Mouse (Mus musculus): ENCODE results near the gene Slc6a20a.
"Not testable (repeated sequence)": the region's sequence is repeated elsewhere in the genome, so short reads cannot be mapped to it uniquely, and the experiment has no call there.

The Slc6a20a gene

GRCm38 (mm10) chr9:123678327-123679105, at the start of gene Slc6a20a, which contains the start of gene Ccr9:
Slc6a20a (minus strand) TSS chr9:123678885.
Ccr9 (plus strand) TSS chr9:123678439.
- DNase-seq, result peak; percentile 6

- no peak for DNase-seq
These were observed 44.2 kb upstream of the Slc6a20a start for GRCm38 (mm10) chr9:123722737-123723493.

- peak; percentile 98 for DNase-seq
These were observed 38.7 kb upstream of the Slc6a20a start, which contains the start of gene Lztfl1 for GRCm38 (mm10) chr9:123717186-123718008. Lztfl1 (minus strand) TSS chr9:123717697.

GRCm38 (mm10) chr9:123716301-123716700, 37.6 kb upstream of the Slc6a20a start:
- no peak for DNase-seq

DNA sequence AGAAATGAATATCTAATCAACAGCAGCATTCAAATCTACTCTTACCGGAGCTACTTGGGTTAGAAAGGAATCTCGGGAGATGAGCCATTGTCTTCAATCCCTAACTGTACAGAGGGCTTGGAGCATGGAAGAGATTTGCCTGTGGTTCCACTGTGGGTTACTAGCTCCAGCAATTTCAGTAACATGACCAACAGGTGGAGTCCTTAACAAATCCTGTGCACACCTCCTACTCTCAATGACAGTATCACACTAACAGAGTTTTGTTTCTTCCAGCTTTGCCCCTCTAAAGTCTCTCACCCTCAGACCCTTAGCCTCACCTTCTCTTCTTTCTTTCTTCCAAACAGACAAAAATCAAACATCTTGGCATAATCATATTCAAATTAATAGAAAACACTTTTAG, 34.4 kb upstream of the Slc6a20a start:
- DNase-seq, result no peak

DNA sequence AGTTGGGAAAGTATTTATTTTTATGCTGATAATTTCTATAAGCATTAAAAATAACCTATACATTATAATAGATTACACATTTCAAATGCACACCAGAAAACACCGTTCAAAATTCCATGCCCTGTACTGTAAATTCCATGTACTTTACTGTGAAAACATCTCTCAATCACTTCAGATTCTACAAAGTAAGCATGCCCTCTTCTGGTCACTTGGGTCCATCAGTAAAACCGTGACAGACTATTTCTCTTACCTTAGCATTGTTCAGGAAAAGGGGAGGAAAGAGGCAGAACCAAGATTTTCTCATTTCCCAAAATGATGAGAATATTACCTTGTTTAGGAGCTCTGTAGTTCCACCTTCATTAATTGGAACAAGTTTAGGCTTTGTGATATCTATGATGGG, 30.5 kb upstream of the Slc6a20a start:
- no peak for DNase-seq

DNA sequence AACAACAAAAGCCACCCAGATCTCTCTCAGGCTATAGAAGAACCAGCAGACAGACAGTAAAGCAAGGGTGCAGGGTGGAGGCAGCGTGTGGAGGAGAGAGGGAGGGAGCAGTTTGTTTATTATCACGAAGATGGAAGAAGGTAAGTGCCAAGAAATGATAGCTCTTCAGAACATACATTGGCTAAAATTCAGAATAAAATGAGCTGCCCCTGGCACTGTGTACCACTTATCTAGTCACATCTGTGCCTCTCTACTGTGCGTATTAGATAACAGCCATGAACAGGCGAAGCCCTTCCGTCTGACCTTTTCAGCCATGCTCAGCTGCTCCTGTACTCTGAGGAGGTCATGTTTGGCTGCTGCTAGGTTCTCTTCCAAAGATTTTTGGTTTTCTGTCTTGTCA, 23.1 kb upstream of the Slc6a20a start:
- DNase-seq, result no peak

DNA sequence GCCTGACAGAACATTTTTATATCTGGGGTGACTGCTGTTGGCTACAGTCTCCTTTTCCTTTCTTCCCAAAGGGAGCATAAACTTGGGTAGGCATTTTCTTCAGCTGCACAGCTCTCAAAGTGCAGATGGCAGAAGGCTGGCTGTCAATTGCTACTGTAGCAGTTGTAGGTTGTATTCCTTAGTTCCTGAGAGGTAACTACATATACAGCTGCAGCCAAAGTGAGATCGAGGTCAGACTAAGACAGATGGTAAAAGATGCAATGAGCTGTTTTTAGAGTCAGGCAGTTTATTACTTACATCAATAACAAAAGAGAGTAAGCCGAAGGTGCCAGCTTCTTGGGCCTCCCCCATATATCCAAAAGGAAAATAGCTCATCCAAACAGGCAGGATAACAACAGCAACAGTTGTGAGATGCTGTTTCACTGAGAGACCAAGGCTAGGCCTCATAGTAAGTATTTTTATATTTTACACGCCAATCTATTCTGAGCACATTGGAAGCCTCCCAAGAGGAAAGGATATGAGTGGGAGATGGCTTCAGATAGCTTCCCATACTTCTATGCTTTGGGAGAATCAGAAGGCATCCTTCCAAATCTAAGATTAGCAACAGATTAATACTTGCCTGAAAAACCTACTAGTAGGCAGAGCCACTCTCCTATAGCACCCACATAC, 17.1 kb upstream of the Slc6a20a start:
- no peak for DNase-seq

GRCm38 (mm10) chr9:123688227-123688626, 9.5 kb upstream of the Slc6a20a start:
- no peak for DNase-seq

GRCm38 (mm10) chr9:123686206-123686605, 7.5 kb upstream of the Slc6a20a start:
- no peak for DNase-seq

DNA sequence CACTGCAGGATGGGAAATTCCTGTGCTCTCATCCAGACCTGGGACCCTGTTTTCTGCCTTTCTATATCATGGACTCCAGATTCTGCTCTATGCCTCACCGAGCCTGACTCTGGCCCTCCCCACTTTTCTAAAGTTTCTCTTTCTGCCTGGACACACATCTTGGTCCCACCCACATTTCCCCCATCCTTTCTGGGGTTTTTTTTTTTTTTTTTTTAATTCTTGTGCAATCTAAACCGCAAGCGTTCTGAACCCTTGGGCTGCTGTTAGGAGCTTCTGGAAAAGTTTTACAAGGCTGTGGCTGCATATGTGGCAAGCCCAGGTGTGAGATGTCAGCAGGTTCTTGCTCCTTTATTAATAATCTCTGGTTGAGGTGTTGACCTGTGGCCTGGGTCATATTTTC, 5.0 kb upstream of the Slc6a20a start:
- no peak for DNase-seq

DNA sequence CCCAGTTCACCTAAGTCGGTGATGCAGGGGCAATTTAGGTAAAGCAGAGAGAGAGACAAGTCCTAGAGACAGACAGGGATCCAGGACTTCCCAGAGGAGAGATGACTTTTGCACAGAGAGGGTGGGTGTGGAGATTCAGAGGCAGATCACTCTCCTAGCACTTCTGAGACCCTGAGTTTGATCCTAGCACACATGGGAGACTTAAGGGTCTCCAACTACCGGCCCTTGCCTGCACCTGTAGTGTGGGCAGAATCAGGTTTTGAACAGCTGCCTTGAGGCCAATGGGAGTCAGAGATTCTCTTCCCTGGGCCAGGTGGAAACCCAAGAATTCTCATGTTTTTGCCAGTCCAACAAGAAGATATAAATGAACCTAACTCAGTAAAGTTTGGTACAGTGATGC, 513 bp upstream of the Slc6a20a start:
- no peak for DNase-seq

DNA sequence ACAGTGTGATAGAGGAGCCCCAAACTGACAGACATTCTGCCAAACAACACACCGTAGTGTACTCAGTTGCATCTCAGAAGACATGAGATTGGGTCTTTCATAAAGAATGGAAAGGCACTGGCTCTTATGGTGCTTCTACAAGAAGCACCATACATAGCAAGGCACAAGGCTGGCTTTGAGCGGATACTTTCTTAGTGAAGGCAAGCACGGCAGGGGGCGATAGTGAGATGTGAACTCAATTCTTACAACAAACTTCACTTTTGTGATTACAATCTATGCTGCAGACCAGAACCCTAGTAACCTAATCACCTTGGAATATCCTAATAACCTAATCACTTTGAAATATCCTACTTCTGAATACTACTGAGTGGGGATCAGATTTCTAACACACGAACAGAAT, 13.0 kb downstream of the Slc6a20a start:
- peak; percentile 60 for DNase-seq

GRCm38 (mm10) chr9:123659986-123660676, 18.6 kb downstream of the Slc6a20a start:
- DNase-seq, result not testable (repeated sequence)

DNA sequence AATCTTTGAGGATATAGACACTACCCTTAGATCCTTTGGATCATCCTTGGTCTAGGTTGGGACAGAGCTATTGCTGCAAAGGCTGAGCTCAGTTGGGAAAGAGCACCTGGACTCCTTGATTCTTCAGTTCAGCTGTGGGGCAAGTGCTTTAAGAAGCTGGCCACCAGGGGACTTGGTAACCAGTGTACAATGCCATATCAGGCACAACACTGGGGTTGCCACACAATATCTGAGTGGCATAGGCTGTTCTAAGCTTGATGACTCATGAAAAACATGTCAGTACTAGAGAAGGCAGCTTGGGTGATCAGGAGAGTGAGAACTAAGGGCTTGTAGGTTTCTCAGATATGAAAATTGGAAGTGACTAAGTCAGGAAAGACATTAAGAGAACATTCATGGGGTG, 19.7 kb downstream of the Slc6a20a start:
- no peak for DNase-seq

GRCm38 (mm10) chr9:123657457-123657856, 21.2 kb downstream of the Slc6a20a start:
- no peak for DNase-seq

GRCm38 (mm10) chr9:123651369-123651768, 27.3 kb downstream of the Slc6a20a start:
- no peak for DNase-seq

GRCm38 (mm10) chr9:123649785-123650511, 28.7 kb downstream of the Slc6a20a start:
- no peak for DNase-seq

- DNase-seq, result no peak
These were observed 38.6 kb downstream of the Slc6a20a start for GRCm38 (mm10) chr9:123640106-123640505.

DNA sequence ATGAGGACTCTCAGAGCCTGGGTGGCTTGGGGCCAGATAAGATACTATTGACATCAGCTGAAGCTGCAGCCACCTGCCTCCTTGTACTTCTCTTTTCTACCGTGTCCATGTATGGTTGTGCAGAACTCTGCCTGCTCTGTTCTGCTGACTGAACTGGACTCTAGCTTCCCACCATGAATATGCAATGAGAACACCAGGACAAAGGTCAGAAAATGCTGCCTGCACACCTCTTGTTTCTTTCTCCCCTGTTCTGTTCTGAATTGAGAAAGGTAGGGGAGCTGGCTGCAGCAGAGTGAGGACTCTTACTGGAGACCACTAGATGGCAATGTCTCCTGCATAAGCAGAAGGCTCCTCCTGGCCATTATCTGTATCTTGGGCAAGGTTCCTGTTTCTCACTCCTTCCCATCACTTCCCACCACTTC, 40.0 kb downstream of the Slc6a20a start:
- peak; percentile 17 for DNase-seq

DNA sequence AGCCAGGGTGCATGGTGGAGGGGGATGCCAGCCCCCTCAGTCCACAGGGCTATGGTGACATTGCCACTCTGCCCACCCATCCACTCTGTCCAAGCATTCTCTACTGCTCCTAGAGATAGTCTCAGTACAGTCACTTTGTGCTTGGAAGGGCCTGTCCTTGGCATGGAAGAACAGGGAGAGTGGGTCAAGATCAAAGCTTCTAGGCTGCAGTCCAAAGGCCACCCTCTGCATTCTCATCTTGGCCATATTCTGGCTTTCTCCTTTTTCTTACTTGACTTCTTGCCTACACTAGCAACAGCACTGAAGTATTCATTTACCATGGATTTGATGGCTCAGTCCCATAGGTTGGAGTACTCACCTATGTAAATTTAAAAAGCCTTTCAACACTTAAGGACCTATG, 40.5 kb downstream of the Slc6a20a start:
- DNase-seq, result no peak
